Mouse (Mus musculus) liver, embryonic 11.5 days (tissue): ENCODE measurements around the gene Zfp568. TPM values are rescaled to one million over a fixed set of nuclear protein-coding genes. Genes with fewer than 3 reads are reported as not detected.

Experiments
- ATAC-seq: fragments of 200-750 bp; cut with Nextera tagmentation; replicated peaks from 2 replicates; pipeline ENCODE4 v1.8.0; 2017; ENCODE audit warnings: moderate number of reproducible peaks, mild to moderate bottlenecking, moderate TSS enrichment, moderate library complexity; ENCODE audit not compliant: low FRiP score
- DNase-seq: peaks from one replicate; pipeline ENCODE4 v3.0.0-alpha.2; 2017; ENCODE audit warnings: low spot score
- H3K27ac ChIP-seq: fragments of 300-500 bp; sonication (generic); 2 replicates; pipeline ENCODE4 v1.5.1; 2014; ENCODE audit warnings: mild to moderate bottlenecking, low read depth, low read length, control low read depth
- H3K27me3 ChIP-seq: fragments of 300-500 bp; sonication (generic); replicated peaks from 2 replicates; pipeline ENCODE4 v1.6.1; 2014; ENCODE audit warnings: low read length, mixed read lengths; ENCODE audit not compliant: control insufficient read depth, insufficient read depth
- H3K36me3 ChIP-seq: fragments of 300-500 bp; sonication (generic); 2 replicates; pipeline ENCODE4 v1.6.1; 2014; ENCODE audit warnings: mild to moderate bottlenecking, low read length, moderate library complexity, mixed read lengths; ENCODE audit not compliant: control insufficient read depth, insufficient read depth
- H3K4me1 ChIP-seq: fragments of 300-500 bp; sonication (generic); replicated peaks from 2 replicates; pipeline ENCODE4 v1.6.1; 2014; ENCODE audit warnings: low read length, mixed read lengths; ENCODE audit not compliant: control insufficient read depth, insufficient read depth
- H3K4me2 ChIP-seq: fragments of 300-500 bp; sonication (generic); 2 replicates; pipeline ENCODE4 v1.6.1; 2014; ENCODE audit warnings: mild to moderate bottlenecking, control low read depth, moderate library complexity
- H3K4me3 ChIP-seq: fragments of 300-500 bp; sonication (generic); 2 replicates; pipeline ENCODE4 v1.5.1; 2014; ENCODE audit warnings: low read depth, low read length, control low read depth
- H3K9ac ChIP-seq: fragments of 300-500 bp; sonication (generic); 2 replicates; pipeline ENCODE4 v1.6.1; 2014; ENCODE audit warnings: low read depth, low read length, control low read depth
- H3K9me3 ChIP-seq: fragments of 300-500 bp; sonication (generic); 2 replicates; pipeline ENCODE4 v1.6.1; 2016; ENCODE audit warnings: low read length, inconsistent platforms, mixed read lengths; ENCODE audit not compliant: control insufficient read depth
- WGBS: fragments of 180-500 bp; shearing (Covaris S2); extraction: QIAGEN DNeasy Blood & Tissue Kit; methylation state at CpG from one replicate; pipeline ENCODE4 v1.1.7; 2014; 5-methylcytosine and 5-hydroxymethylcytosine counted together
- polyA plus RNA-seq: library from polyadenylated mRNA; unstranded; fragments of >200 nt; fragmentation: Nextera tagmentation; extraction: Ambion mirVana; gene quantifications from 2 replicates; pipeline ENCODE4 v1.2.1, GENCODE M21; 2014

Zfp568 gene
- 23.6 and 25.3 TPM in 2 replicates for polyA plus RNA-seq

DNA sequence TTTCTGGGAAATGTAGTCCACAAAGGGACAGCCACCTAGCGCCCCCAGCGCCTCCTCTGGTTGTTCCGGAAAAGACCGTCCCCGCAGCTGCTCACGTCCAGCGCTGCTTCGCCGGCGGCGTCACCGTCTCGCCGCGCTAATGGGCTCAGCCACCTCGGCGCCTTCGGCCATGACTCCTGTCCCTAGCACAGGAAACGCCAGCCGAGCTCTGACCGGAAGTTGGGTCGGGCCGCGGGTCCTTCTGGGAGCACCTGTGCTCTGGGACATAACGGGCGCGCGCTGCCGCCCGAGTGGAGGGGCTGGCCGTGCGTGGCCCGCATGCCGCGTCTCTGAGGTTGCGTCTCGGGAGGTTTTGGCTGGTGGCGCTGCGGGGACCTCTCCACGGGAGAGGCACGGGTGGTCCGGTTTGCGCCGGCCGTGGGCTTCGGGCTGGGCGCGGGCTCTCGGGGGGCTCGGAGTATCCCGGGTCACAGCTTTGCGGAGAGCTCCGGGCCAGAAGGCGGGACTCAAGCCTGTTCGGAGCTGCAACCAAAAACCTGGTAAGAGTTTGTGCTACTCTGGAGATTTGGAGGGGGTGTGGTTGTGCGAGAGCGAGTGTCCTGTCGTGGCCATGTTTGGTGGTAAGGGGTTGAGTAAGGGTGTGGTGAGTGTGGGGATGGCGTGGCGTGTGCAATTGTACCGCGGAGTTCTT, at the start of gene Zfp568:
Zfp568 (plus strand) TSS at position 266 of the 691 bp plus-strand sequence.
- peak within 1 kb of the TSS; percentile 93 for H3K27ac ChIP-seq
- H3K27me3 ChIP-seq, result no peaks in the 10 kb centered on the region
- under 1% methylated on average over 62 of the region's 62 CpGs for WGBS
- peak; percentile 90 for ATAC-seq
- H3K4me1 ChIP-seq, result 0 out of 2 replicates have a peak, but pooled peaks cover 5% of the 10 kb centered on the region
- 0 out of 2 replicates have a peak, but pooled peaks cover 3% of the 10 kb centered on the region for H3K9me3 ChIP-seq
- H3K36me3 ChIP-seq, result peaks cover 14% of the 10 kb centered on the region
- peak within 1 kb of the TSS; percentile 89 for H3K4me3 ChIP-seq
- peak; percentile 88 for DNase-seq
- H3K4me2 ChIP-seq, result peak within 1 kb of the TSS; percentile 86
- peak within 1 kb of the TSS; percentile 91 for H3K9ac ChIP-seq

DNA sequence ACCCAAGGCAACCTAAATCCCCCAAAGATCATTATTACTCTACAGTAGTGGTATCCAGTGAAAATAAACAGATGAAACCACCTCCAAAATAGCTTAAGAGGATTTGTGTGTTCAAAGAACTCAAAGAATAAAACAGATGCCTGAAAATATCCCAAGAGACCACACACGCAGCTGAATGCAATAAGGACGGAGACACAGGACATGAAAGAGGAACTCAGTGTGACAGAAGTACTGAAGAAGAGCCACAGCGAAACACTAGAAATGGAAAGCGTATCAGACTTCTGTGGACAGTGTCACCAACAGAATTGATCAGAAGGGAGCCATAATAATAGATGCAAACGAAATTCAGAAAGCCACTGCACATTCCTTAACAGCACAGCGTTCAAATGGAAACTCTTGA, 44.9 kb upstream of the Zfp568 start:
- Histone ChIP-seq H3K9me3 (no peaks in the 10 kb centered on the region), H3K4me1 (no peaks in the 10 kb centered on the region), H3K27ac (no peak overlapping the region), H3K4me3 (no peak overlapping the region), H3K36me3 (peaks cover 38% of the 10 kb centered on the region), H3K27me3 (no peaks in the 10 kb centered on the region), H3K4me2 (no peak overlapping the region), H3K9ac (no peak overlapping the region)
- ATAC-seq, result no peak
- 79% methylated on average over 6 of the region's 6 CpGs for WGBS
- no peak for DNase-seq

DNA sequence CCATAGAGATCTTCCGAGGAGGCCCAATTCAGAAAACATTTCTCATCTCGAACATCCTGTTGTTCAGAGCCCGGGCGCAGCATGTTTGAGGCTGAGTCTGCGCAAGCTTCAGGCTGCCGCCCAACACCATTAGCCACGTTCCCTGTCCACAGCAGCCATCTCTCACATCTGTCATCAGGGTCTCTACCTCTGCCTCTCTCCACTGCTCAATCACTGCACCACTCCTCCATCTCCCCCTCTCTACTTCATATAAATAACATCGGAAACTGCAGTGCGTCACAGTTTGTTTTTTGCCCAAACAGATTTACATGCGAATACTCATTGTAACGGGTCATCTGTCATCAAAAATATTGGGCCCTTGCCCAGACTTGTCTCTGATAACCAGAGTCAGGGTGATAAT, 42.7 kb upstream of the Zfp568 start:
- H3K27me3 ChIP-seq, result no peaks in the 10 kb centered on the region
- no peak for DNase-seq
- no peak overlapping the region for H3K4me3 ChIP-seq
- no peaks in the 10 kb centered on the region for H3K4me1 ChIP-seq
- no peak for ATAC-seq
- 91% methylated on average over 11 of the region's 11 CpGs for whole genome bisulfite sequencing
- H3K36me3 ChIP-seq, result peaks cover 18% of the 10 kb centered on the region; the same call in 1 of the 2 replicates
- no peak overlapping the region for H3K9ac ChIP-seq
- H3K4me2 ChIP-seq, result no peak overlapping the region
- H3K27ac ChIP-seq, result no peak overlapping the region
- no peaks in the 10 kb centered on the region for H3K9me3 ChIP-seq

DNA sequence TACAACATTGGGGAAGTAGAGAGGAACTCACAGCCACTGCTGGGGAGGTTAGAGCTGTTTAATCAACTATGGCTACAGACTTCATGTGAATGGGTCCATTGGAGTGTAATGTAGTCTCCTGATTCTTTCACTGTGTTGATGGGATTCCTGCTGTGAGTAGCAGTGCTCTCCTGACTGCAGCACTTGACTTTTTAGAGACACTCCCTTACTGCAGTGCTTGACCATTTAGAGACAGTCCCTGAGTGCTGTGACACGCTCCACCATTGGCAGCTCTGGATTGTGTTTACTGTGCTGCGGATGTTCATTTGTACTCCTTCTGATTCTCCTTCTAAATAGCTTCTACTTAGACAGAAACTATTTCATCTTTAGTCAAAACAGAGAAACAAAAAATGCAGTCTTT, 41.0 kb upstream of the Zfp568 start:
- Histone ChIP-seq H3K4me2 (no peak overlapping the region), H3K27ac (no peak overlapping the region), H3K4me3 (no peak overlapping the region), H3K27me3 (no peaks in the 10 kb centered on the region), H3K9me3 (no peaks in the 10 kb centered on the region), H3K4me1 (no peaks in the 10 kb centered on the region), H3K9ac (no peak overlapping the region), H3K36me3 (peaks cover 9% of the 10 kb centered on the region; the same call in 1 of the 2 replicates)
- no peak for DNase-seq
- WGBS, result 65% methylated on average over 2 of the region's 2 CpGs
- ATAC-seq, result no peak

DNA sequence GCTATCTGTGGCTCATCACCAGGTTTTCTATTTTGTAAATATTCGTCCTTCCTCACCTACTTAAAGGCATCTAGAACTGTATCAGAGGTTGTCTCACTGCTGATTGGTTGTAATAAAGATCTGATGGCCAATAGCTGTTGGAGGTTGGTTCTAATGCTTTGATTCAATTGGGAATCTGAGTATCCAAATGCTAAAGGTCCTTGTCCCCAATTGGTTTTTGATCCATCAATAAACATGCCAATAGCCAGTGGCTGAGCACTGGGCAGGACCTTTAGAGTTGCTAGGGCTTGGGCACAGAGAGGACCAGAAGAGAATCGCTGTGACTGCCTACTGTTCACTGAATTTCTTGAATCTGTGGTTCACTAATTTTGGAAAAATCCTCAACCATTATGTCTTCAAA, 40.0 kb upstream of the Zfp568 start:
- no peaks in the 10 kb centered on the region for H3K9me3 ChIP-seq
- WGBS, result 68% methylated on average over 2 of the region's 2 CpGs
- no peak for DNase-seq
- H3K4me1 ChIP-seq, result no peaks in the 10 kb centered on the region
- no peak for ATAC-seq
- no peaks in the 10 kb centered on the region for H3K27me3 ChIP-seq
- H3K9ac ChIP-seq, result no peak overlapping the region
- H3K27ac ChIP-seq, result no peak overlapping the region
- peaks cover 9% of the 10 kb centered on the region; the same call in 1 of the 2 replicates for H3K36me3 ChIP-seq
- H3K4me2 ChIP-seq, result no peak overlapping the region
- H3K4me3 ChIP-seq, result no peak overlapping the region

DNA sequence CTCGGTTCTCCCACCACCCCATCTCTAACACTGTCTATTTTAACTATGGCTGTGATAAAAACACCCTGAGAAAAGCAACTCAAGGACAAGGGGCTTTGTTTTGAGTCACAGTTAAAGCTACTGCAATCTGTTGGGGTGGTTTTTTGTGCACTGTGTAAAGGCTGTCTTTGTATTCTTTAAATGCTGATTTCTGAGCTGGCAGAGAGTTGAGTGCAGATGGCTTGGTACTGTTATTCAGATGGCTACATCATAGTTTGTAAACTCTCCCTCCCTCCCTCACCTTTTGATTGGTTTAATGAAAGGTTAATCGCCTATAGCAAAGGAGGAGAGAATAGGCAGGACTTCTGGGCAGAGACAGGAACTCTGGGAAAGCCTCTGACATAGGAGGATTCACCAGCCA, 39.6 kb upstream of the Zfp568 start:
- no peaks in the 10 kb centered on the region for H3K9me3 ChIP-seq
- 88% methylated on average over 2 of the region's 2 CpGs for WGBS
- H3K9ac ChIP-seq, result no peak overlapping the region
- H3K27me3 ChIP-seq, result no peaks in the 10 kb centered on the region
- H3K36me3 ChIP-seq, result peaks cover 9% of the 10 kb centered on the region; the same call in 1 of the 2 replicates
- H3K27ac ChIP-seq, result no peak overlapping the region
- DNase-seq, result no peak
- ATAC-seq, result no peak
- H3K4me1 ChIP-seq, result no peaks in the 10 kb centered on the region
- no peak overlapping the region for H3K4me2 ChIP-seq
- H3K4me3 ChIP-seq, result no peak overlapping the region

DNA sequence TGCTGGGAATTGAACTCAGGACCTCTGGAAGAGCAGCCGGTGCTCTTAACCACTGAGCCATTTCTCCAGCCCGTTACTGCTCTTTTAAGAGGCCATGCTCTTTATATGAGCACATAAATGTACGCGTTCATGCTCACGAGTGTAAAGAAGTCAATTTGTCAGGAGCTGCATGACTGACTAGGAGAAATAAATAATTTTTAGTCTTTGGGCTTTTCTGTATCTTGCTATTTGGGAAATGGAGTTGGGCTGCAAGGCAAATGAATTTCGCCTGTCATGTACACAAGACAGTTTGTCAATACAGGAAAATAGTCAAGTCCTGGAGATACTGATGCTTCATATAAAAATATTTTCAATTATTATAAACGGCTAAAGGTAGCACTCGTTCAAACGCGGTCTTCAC, 30.7 kb upstream of the Zfp568 start:
- H3K4me3 ChIP-seq, result peak overlapping the region; percentile 71
- ATAC-seq, result no peak
- H3K9ac ChIP-seq, result peak overlapping the region; percentile 94
- H3K4me1 ChIP-seq, result peaks cover 3% of the 10 kb centered on the region; the same call in 1 of the 2 replicates
- peak overlapping the region; percentile 90; the same call in 1 of the 2 replicates for H3K27ac ChIP-seq
- no peak for DNase-seq
- 47% methylated on average over 10 of the region's 10 CpGs for WGBS
- H3K36me3 ChIP-seq, result peaks cover 5% of the 10 kb centered on the region; the same call in 1 of the 2 replicates
- no peaks in the 10 kb centered on the region for H3K27me3 ChIP-seq
- peak overlapping the region; percentile 80 for H3K4me2 ChIP-seq
- no peaks in the 10 kb centered on the region for H3K9me3 ChIP-seq

DNA sequence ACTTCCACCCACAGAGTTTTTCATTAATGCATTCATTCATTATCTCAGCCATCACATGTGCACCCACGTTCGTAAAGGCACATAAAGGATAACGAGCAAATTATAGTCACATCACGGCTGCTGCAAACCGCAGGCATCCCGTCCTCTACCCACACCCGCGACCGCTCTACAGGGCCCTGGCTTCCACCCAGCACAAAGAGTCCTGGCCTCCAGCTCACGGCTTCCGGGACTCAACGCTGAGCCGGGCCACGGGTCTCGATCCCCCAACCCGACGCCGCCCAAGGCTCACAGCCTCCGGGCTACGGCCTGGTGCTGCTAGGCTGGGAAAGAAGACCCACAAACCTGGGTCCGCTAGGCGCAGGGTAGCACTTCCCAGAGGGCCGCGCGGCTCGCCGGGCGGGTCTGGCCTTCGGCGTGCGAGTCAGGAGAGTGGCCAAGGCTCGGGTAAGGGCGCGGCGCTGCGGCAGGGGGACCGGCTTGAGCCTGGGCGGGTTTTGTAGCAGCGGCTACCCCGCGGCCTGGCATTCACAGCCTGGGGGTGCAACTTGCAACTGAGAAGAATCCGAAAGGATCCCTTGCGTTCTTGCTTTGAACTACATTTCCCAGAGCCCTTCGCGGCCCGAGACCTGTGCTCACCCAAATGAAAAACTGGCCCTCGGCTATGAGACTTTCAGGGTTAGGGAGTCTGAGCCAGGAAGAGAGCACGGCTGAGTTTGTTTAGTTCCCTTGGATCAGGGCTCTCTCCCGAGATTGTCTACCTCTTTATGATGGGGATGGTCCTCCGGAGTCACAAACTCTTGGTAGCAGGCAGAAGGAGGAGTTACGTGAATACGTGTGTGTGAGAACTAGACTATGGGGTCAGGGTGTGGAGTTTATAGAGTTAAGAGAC, 30.0 kb upstream of the Zfp568 start, which contains the start of gene Zfp74:
Zfp74 (minus strand) TSS at position 577 of the 889 bp plus-strand sequence.
- peak; percentile 92 for ATAC-seq
- H3K27ac ChIP-seq, result peak within 1 kb of the TSS; percentile 90

More for the DNA sequence above, 30.0 kb upstream of the Zfp568 start, which contains the start of gene Zfp74:
- peaks cover 5% of the 10 kb centered on the region; the same call in 1 of the 2 replicates for H3K36me3 ChIP-seq
- H3K4me1 ChIP-seq, result peaks cover 3% of the 10 kb centered on the region; the same call in 1 of the 2 replicates
- DNase-seq, result peak; percentile 88
- H3K9ac ChIP-seq, result peak within 1 kb of the TSS; percentile 94
- no peaks in the 10 kb centered on the region for H3K27me3 ChIP-seq
- H3K4me3 ChIP-seq, result peak within 1 kb of the TSS; percentile 71
- peak within 1 kb of the TSS; percentile 80 for H3K4me2 ChIP-seq
- 2% methylated on average over 52 of the region's 52 CpGs for WGBS
- H3K9me3 ChIP-seq, result no peaks in the 10 kb centered on the region
